Mouse (Mus musculus): Measurements from ENCODE around the gene Fam69b.

GRCm38 (mm10) chr2:26637316-26637932, 9.2 kb downstream of the Fam69b start:
- TF ChIP-seq CTCF (IDR thresholded peaks at IDR 0.05; ENCODE audit: low read depth, low read length), result no peak
- TF ChIP-seq POLR2A (IDR thresholded peaks at IDR 0.05; ENCODE audit: extremely low read depth, insufficient read depth, low read length), result no peak

Data from liver, adult 2 months (tissue).